Mouse (Mus musculus) c-Kit-positive CD71-negative TER-119-negative erythroid progenitor cells, embryonic 14.5 days (primary cell): Measurements from ENCODE around the gene Xirp2.
A peak's percentile ranks its signal among the peaks of the same experiment; 100 is the strongest.

Experiments used
- DNase-seq: peaks from one replicate; pipeline ENCODE4 v3.0.0-alpha.2; 2013; ENCODE audit warnings: low read depth

The Xirp2 gene

GRCm38 (mm10) chr2:67564851-67565479 is 119.2 kb downstream of the Xirp2 start:
- no peak for DNase-seq

- peak; percentile 12 for DNase-seq
These were observed 119.9 kb downstream of the Xirp2 start, which contains the start of gene B3galt1 for GRCm38 (mm10) chr2:67565480-67566331. Gene B3galt1, plus strand, starts transcription at chr2:67565871.

GRCm38 (mm10) chr2:67566566-67566965 is 120.8 kb downstream of the Xirp2 start:
- DNase-seq: no peak

GRCm38 (mm10) chr2:67567141-67567680 is 121.4 kb downstream of the Xirp2 start:
- no peak for DNase-seq
